Mouse (Mus musculus) cerebellum, adult (tissue): ENCODE results near the gene Cacul1.
"Not testable (repeated sequence)": the region's sequence is repeated elsewhere in the genome, so short reads cannot be mapped to it uniquely, and the experiment has no call there.

ENCODE experiments used
- ATAC-seq: cut with Nextera tagmentation; 2 replicates; pipeline ENCODE4 v1.9.2; 2017; ENCODE audit warnings: mild to moderate bottlenecking, moderate library complexity, mixed read lengths; ENCODE audit not compliant: insufficient number of reproducible peaks, low FRiP score, low TSS enrichment

The Cacul1 gene

DNA sequence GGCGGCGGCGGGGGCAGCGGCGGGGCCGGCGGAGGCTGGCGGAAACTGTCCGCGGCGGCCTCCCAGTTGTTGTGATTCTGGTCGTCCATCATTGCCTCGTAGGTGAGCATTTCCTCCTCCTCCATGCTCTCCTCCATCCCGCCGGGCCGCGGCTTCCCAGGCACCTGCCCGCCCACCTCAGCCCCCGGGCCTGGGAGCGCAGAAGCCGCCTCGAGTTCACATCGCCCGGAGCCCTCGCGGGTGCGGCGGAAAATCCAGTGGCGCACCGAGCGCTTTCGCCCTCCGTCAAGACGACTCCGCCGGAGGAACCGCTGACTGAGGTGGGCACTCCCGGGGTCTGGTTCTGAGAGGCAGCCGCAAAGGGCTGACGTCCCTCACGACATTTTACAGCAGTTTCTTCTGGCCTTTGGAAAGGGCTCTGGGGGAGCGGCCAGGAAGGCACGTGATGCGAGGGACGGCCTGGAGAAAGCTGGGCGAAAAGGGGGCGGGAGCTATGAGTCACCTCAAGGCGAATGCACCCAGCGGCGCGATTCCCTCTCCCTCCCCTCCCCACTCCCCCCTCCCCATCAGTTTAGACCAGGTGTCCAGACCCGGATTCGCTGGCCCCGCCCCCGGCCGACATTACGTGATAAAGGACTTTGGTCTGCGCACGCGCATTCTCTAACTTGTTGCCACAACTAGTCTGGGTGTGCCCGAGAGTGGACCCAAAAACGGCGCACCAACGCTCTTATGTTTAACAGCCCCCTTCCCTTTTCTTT, at the start of gene Cacul1:
Gene Cacul1 (minus strand): TSS at position 444 of the 758 bp plus-strand sequence.
- ATAC-seq, result peak; percentile 89

DNA sequence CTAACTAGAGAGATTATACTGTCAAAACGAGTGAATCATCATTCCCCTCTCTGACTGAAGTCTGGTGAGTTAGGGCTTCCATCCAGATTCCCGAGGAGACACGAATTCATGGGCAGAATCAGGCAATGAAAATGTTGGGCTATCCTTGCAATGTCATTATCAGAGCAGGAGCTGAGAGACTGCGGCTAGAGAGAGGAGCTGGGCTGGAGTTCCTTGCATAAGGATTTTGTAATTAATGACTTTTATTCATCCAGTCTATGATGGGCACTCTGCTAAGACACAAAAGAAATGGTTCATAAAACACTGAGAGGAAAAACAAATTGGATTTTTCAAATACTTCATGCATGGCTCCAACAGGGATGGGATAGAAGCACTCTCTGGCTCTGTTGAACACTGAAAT, 38.6 kb upstream of the Cacul1 start:
- ATAC-seq, result no peak

DNA sequence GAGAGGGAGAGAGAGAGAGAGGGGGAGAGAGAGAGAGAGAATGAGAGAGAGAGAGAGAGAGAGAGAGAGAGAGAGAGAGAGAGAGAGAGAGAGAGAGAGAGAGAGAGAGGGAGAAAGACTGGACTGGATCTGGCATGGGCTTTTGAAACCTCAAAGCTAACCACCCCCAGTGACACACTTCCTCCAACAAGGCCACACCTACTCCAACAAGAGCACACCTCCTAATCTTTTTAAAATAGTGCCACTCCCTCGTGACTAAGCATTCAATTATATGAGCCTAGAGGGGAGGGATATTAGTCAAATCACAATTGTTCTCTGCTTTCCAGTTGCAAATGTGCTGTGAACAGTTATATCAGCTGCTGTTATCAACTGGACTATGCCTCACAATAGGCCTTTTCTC, 36.2 kb upstream of the Cacul1 start:
- no peak for ATAC-seq

DNA sequence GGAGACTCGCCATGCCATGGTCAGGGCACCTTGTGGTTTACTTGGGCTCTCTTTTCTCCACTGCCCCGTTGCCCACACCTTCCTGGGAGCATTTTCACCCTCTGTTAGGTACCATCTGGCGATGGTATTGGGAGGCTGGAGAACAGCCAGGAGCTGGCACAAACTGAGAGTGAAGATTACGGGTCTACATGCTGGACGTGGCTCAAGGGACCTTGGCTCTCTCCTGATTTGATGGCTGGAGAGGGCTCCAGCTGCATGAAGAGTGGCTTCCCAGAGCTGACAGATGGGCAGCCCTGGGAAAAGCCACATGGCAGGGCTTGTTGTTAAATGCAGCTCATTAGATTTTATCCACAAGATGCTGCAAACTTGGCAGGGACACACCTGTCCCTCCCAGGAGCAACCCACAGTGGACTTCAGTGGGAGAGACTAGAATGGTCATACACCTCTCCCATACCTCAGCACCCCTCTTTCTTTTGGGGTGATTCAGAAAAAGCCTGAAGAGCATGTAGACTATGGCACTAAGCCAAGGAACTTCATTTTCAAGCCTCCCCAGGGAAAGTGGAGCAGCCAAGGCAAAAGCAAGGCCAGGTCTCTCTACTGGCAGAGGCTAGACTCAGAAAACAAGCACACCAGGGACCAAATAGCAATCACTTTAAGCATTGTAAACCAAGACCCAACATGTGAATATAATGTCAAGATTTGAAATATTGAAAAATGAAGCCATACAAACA, 34.8 kb upstream of the Cacul1 start:
- peak; percentile 73 for ATAC-seq

DNA sequence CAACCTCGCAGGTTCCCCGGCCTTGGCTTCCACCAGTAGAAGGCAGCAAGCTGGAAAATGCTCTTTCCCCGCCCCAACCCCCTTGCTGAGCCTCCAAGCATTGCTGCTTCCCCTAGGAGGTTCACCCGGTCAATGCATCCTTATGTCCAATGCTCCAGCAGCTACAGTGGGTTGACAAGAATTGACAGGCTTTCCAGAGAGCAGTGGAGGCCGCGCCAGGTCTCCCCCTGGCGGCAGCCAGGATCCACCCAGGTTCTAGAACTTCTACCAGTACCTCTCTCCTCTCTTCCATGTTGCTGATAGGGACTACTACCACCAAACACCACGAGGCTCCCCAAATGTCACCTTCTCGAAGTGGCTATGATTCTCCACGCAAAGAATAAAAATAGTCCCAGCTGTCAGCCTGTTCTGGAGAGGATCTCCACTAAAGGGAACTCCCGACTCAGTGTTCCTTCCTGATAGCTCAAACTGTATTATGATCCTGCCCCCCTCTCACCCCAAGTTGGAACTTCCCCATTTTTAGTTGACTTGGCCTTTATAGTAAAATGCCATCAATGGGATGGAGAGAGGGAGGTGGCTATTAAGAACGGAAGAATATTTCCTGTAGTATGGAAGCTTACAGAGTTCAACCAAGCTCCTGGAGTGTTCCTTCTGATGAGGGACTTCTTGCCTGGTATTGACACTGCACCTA, 30.8 kb upstream of the Cacul1 start:
- ATAC-seq, result no peak

DNA sequence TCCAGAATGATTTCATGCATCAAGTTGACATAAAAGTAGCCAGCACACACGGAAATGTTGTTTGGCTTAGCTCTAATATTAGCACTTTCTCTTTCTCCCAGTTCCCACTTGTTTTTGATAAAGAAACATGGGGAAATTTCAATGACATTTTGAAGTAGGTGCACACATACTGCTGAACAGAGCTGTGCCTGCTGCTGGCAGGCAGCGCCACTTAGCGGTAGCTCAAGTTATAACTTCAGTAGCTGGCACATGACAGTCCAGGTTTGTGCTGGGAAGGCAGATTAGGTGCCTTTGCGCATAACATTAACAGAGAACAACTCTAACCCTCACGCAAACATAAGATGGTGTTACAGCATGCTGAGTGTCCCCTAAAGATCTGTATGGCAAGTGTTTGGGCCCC, 27.9 kb upstream of the Cacul1 start:
- no peak for ATAC-seq

DNA sequence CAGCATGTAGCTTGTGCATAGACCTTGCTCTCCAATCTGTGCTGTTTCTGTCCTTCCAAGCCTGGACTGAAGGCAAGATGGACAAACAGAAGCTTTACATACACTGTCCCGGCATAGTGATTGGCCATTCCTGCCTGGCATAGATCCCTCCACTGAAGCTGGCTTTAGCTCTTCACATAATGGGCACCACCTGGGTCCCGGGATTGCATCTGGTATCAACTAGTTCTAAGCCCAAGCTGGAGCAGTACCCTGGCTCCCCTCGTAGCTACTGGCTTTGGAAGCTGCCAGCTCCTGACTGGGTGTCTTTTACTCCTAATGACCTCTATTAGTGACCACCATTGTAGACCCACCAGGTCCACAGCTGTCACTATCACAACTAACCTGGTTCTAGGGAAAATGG, 22.8 kb upstream of the Cacul1 start:
- no peak for ATAC-seq

DNA sequence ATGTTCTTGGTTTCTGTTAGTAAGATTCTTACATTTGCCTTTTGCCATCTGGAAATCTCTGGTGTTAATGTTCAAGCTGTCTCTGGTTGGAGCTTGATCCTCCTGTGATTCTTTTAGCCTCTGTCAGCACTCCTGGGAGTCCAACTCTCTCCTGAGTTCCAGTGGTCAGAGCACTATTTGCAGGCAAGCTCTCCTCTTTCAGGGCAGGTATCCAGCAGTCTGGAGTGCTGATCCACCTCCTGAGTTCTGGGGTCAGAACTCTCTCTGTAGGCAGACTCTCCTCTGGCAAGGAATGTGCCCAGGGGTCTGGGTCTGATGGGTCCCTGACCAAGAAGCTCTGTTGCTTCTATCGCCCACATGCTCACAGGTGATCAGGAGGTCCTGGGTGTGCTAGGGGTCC, 21.2 kb upstream of the Cacul1 start:
- ATAC-seq, result not testable (repeated sequence)

DNA sequence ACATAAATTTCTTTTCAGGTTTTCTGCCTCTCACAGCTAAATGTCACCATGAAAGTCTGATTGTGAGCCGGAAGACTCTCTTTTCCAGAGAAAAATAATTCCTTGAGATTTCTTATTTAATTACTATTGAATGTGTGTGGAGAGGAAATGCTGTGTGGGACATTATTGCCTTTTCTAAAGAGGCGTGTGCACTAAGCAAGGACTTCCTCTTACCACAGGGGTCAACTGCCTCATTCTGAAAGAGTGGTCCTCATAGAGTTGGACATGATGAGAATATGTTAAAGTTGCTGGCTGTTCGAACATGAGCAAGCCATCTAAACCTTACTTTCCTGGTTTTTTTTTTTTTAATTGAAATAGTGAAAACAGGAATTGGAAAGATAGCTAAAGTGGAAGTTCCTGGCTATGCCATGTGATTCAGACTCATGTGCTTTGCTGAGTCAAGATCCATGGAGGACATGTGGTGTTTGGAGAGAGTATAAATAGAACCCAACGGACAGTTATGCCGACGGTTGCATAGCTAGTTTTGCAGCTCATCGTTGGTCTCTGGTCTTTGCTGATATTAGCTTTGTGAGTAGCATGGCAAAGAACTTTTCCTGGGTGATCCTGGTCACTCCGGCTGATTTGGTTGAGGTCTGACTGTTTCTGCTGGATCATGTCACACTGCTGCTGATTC, 17.3 kb upstream of the Cacul1 start:
- ATAC-seq, result no peak

DNA sequence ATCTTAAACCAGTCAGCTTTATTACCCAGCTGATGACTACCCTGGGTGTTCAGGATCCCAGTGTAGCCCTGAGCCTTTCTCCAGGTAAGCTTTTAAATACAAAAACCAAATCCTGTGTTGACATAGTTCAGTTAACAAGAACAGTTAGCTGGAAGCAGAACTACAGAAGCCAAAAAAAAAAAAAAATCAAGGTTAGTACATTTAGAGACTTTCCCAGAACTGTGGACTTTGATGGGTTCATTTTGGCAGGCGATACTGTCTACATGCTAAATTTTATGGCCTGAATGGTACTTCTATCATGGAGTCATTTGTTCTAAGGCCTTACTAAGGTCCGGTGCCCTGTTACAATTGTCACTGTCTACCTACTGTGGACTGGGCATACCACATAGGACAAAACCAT, 8.8 kb upstream of the Cacul1 start:
- ATAC-seq, result no peak

DNA sequence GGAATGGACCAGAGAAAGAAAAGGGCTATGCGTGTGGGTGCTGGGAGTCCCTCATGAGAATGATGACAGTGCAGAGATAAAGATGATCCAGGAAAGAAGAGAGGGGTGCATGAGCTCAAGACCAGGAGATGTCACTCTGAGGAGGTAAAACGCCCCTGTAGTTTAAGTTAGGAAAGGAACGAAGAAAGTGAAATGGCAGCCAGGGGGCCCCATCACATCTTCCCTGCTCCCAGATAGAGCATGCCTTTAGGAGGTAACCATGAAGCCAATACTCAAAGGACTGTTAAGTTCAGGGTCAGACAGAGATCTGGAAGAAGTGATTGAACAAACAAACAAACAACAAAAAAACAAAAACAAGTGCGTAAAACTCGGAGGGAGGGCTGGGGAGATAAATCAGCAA, 5.8 kb upstream of the Cacul1 start:
- no peak for ATAC-seq

DNA sequence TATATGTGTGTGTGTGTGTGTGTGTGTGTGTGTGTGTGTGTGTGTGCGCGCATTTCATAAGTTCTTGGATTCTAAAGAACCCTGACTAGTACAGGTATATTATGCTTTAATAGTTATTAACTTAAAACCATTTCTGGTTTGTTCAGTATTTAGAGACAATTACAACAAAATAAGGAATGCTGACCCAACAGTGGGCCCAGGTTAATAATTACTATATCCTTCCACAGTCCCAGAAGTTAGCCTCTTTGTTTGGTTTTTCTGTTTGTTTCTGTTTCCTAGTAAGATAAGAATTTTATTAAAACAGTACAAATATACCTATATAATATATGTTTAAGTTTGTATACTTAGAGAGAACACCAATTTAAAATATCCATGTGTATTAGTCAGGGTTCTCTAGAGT, 2.4 kb upstream of the Cacul1 start:
- no peak for ATAC-seq

DNA sequence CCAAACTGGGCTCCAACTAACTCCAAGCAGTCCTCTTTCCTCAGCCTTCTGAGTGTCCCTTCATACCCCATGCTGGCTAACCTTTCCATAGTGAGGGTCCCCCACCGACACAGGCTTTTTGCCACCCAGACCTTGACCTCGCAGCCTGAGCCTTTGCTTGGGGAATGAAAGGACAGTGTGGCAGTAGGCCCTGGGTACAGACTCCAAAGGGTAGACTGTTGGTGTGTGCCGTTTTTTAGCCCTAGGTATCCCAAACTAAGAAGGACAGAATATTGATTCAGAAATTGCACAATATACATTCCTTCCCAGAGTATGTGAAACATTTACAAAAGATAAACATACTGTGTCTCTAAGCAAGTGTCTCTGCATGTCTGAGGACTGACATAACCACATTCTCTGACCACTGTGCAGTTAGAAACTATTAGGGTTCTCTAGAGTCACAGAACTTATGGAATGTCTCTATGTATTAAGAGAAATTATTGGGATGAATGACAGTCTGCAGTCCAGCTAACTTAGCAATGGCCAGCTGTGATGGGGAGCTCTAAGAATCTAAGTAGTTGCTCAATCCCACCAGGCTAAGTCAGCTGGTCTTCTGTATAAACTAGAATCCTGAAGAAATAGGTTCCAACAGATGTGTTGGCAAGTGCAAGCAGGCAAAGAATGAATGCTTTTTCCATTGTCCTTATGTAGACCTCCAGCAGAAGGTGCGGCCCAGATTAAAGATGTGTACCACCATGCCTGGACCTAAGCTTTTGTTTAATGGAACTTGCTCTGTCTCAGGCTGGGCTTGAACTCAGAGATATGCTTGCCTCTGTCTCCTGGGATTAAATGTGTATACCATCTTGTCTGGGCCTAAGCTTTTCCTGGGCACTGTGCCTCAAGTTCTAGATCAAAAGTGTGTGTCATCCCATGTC, 809 bp upstream of the Cacul1 start:
- ATAC-seq, result peak; percentile 46

DNA sequence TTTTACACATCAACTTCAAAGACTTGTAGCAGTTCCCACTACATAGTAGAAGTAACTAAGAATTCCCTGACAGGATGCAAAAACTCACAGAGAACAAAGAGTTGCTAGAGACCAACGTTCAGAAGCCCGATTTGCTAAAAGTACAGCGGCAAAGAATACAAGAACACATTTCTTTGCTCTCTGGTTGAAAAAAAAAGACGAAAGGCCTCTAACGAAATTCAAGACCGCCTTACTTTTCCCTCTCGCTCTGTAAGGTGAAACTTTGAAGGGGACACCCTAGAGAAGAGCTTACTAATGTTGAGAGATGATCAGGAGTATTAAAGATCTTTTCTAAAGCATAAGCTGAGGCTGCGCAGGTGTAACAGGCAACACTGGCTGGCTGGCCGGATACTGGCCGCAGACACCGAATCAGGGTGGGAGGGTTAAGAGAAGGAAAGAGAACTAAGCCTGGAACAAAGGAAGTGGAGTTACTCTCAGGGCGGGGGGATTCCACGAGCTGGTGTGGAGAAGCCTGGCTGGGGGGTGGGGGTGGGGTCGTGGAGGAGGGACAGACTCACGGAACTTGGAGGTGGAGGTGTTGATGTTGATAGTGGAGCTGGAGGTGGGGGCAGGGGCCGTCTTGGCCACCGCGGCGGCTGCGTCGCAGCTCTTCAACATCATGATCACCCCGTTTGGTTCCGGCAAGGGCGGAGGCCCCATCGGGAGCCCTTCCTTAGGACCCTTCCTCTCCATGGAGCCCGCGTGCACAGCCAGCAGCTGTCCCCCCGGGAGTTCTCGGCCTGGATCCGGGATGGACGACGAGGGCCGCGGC, 849 bp downstream of the Cacul1 start:
- peak; percentile 15; the same call in 1 of the 2 replicates for ATAC-seq

DNA sequence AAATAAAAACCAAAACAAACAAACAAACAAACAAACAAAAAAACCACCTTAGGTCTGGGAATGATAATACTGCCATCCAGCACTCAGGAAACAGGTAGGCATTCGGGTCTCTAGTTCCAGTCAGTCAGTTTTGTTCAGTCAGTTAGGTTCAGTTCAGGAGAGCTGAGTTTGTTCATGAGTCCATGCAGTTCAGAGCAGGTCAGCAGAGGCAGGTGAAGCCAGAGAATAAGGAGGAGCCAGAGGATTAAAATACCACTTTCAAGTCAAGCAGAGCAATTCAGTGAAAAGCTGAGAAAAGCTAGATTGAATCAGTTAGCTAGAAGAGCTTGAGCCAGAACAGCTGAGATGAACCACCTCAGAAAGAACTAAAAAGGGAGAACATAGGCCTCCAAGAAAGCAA, 4.1 kb downstream of the Cacul1 start:
- ATAC-seq, result no peak

DNA sequence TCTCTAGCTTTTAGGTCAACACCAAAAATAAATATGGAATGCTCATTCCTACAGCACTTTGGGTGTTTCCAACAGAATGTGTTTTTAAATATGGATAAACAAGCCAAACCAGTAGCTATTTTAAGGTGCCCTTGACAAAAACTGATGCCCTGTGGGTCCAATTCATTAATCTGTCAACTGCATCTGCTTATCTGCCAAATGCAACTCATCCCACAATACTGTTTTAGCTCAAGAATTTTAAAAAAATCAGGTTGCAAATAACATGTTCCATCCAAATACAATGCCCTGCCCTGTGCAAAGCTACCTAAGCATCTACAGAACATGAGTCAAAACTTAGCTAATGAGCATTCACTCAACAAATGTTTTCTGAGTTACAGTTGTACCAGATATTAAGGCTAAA, 20.3 kb downstream of the Cacul1 start:
- ATAC-seq, result no peak

DNA sequence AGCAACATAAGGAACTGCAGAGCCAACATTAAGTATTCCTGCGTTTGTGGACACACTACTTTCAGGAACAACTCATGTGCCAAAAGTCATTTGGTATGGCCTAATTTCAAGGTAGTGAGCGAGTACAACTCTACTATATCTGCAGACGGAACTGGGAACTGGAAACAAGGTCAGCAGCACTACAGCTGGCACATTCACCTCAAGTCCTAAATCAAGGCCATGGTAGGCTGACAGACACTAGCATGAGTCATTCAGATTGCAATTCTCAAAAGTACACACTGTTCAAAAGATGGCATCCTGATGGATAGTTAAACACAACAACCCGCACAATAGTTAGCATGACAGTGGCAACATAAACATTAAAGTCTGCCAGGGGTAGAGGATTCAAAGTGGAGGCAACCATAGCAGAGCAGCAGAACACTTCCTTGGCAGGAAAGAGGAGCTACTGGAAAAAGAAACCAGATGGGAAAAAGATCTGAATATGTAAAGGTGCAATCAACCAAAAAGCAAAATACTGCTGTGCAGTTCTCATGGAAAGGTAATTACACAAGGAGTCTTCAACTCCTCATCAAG, 25.9 kb downstream of the Cacul1 start:
- no peak for ATAC-seq

DNA sequence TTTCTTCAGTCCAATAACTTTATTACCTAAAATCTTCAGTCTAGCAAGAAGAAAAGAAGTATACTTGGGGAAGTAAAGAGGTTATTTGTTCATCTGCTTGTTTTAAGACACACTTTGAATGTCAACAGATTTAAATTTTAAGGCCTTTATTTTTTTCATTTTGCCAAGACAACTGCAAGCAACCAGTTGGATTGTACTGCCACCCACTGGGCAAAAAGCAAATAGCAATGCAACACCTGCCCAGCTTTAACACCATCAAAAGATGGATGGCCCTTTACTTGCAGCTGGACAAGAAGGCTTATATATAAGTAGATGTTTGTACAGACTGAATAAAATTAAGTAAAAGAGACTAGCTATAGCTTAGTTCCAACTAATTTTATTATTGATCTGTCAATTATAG, 27.3 kb downstream of the Cacul1 start:
- ATAC-seq, result no peak

DNA sequence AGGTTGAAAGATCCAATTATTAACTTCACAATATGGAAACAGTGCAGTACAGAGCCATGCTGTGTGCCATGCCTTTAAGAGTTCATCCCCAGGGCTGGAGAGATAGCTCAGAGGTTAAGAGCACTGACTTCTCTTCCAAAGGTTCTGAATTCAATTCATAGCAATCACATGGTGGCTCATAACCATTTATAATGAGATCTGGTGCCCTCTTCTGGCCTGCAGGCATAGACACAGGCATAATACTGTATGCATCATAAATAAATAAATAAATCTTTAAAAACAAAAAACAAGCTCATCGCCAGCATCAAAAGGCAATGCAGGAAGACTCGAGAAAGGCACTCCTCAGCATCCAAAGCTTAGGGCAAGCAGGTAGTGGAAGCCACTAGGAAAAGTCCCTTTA, 37.5 kb downstream of the Cacul1 start:
- no peak for ATAC-seq
